Mouse (Mus musculus): Measurements from ENCODE around the gene Rpl41. TPM values are rescaled to one million over a fixed set of nuclear protein-coding genes. Genes with fewer than 3 reads are reported as not detected.
"Not testable (repeated sequence)": the region's sequence is repeated elsewhere in the genome, so short reads cannot be mapped to it uniquely, and the experiment has no call there.

The Rpl41 gene
- polyA plus RNA-seq, 1 experiment from 2014 or later, result 2,716 TPM

GRCm38 (mm10) chr10:128515044-128515443, 34.1 kb downstream of the Rpl41 start:
- ATAC-seq (ENCODE audit: low FRiP score), result no peak

GRCm38 (mm10) chr10:128511761-128512160, 37.3 kb downstream of the Rpl41 start:
- 79% methylated on average over 12 of the region's 12 CpGs for WGBS
- Histone ChIP-seq H3K4me2 (replicated peaks) (no peak overlapping the region), H3K9me3 (replicated peaks) (no peaks in the 10 kb centered on the region), H3K4me3 (no peak overlapping the region), H3K9ac (no peak overlapping the region), H3K27me3 (peaks cover 19% of the 10 kb centered on the region), H3K36me3 (peaks cover 26% of the 10 kb centered on the region), H3K4me1 (no peaks in the 10 kb centered on the region), H3K27ac (no peak overlapping the region)
- no peak for ATAC-seq (ENCODE audit: low FRiP score)

More at GRCm38 (mm10) chr10:128515044-128515443, 34.1 kb downstream of the Rpl41 start:
- peaks cover 41% of the 10 kb centered on the region for H3K36me3 ChIP-seq
- H3K9ac ChIP-seq, result no peak overlapping the region
- H3K27ac ChIP-seq, result no peak overlapping the region
- no peak overlapping the region for H3K4me2 ChIP-seq (replicated peaks)
- no peaks in the 10 kb centered on the region for H3K4me1 ChIP-seq
- no peak overlapping the region for H3K4me3 ChIP-seq
- 88% methylated on average over 4 of the region's 4 CpGs for WGBS
- peaks cover 40% of the 10 kb centered on the region for H3K27me3 ChIP-seq
- no peaks in the 10 kb centered on the region for H3K9me3 ChIP-seq (replicated peaks)

- H3K4me3 ChIP-seq, result no peak overlapping the region
- no peaks in the 10 kb centered on the region for H3K9me3 ChIP-seq (replicated peaks)
- H3K4me1 ChIP-seq, result no peaks in the 10 kb centered on the region
- no peak overlapping the region for H3K27ac ChIP-seq
- ATAC-seq (ENCODE audit: low FRiP score), result no peak
- WGBS, result 91% methylated on average over 9 of the region's 9 CpGs
- no peak overlapping the region for H3K9ac ChIP-seq
- peaks cover 14% of the 10 kb centered on the region for H3K27me3 ChIP-seq
- H3K36me3 ChIP-seq, result peaks cover 20% of the 10 kb centered on the region
- H3K4me2 ChIP-seq (replicated peaks), result no peak overlapping the region
These were observed 37.9 kb downstream of the Rpl41 start for GRCm38 (mm10) chr10:128511189-128511588.

GRCm38 (mm10) chr10:128510301-128510700, 38.8 kb downstream of the Rpl41 start:
- no peaks in the 10 kb centered on the region for H3K9me3 ChIP-seq (replicated peaks)
- H3K4me2 ChIP-seq (replicated peaks), result no peak overlapping the region
- 85% methylated on average over 11 of the region's 11 CpGs for WGBS
- H3K27me3 ChIP-seq, result peaks cover 5% of the 10 kb centered on the region
- H3K4me1 ChIP-seq, result no peaks in the 10 kb centered on the region
- ATAC-seq (ENCODE audit: low FRiP score), result no peak
- peaks cover 15% of the 10 kb centered on the region for H3K36me3 ChIP-seq
- H3K27ac ChIP-seq, result no peak overlapping the region
- no peak overlapping the region for H3K4me3 ChIP-seq
- no peak overlapping the region for H3K9ac ChIP-seq

GRCm38 (mm10) chr10:128509831-128510230, 39.3 kb downstream of the Rpl41 start:
- Histone ChIP-seq H3K36me3 (peaks cover 11% of the 10 kb centered on the region; the same call in 1 of the 2 replicates), H3K27ac (no peak overlapping the region), H3K9me3 (replicated peaks) (no peaks in the 10 kb centered on the region), H3K4me1 (no peaks in the 10 kb centered on the region), H3K9ac (no peak overlapping the region), H3K4me2 (replicated peaks) (no peak overlapping the region), H3K4me3 (no peak overlapping the region), H3K27me3 (peaks cover under 1% of the 10 kb centered on the region; the same call in 1 of the 2 replicates)
- WGBS, result 90% methylated on average over 4 of the region's 4 CpGs
- ATAC-seq (ENCODE audit: low FRiP score), result no peak

GRCm38 (mm10) chr10:128509203-128509602, 39.9 kb downstream of the Rpl41 start:
- no peak for ATAC-seq (ENCODE audit: low FRiP score)

GRCm38 (mm10) chr10:128508260-128508659, 40.8 kb downstream of the Rpl41 start:
- no peak for ATAC-seq (ENCODE audit: low FRiP score)
- H3K4me3 ChIP-seq, result no peak overlapping the region
- H3K4me2 ChIP-seq (replicated peaks), result no peak overlapping the region
- H3K9me3 ChIP-seq (replicated peaks), result no peaks in the 10 kb centered on the region
- H3K4me1 ChIP-seq, result no peaks in the 10 kb centered on the region
- WGBS, result 83% methylated on average over 9 of the region's 9 CpGs
- H3K9ac ChIP-seq, result no peak overlapping the region
- H3K27ac ChIP-seq, result no peak overlapping the region
- H3K27me3 ChIP-seq, result no peaks in the 10 kb centered on the region
- peaks cover 11% of the 10 kb centered on the region; the same call in 1 of the 2 replicates for H3K36me3 ChIP-seq

More at GRCm38 (mm10) chr10:128509203-128509602, 39.9 kb downstream of the Rpl41 start:
- Histone ChIP-seq H3K27me3 (no peaks in the 10 kb centered on the region), H3K4me2 (replicated peaks) (no peak overlapping the region), H3K27ac (no peak overlapping the region), H3K9ac (no peak overlapping the region), H3K36me3 (peaks cover 11% of the 10 kb centered on the region; the same call in 1 of the 2 replicates), H3K9me3 (replicated peaks) (no peaks in the 10 kb centered on the region), H3K4me3 (no peak overlapping the region), H3K4me1 (no peaks in the 10 kb centered on the region)
- 89% methylated on average over 9 of the region's 9 CpGs for WGBS

GRCm38 (mm10) chr10:128505974-128506373, 43.1 kb downstream of the Rpl41 start:
- Histone ChIP-seq H3K27me3 (no peaks in the 10 kb centered on the region), H3K4me1 (no peaks in the 10 kb centered on the region), H3K4me2 (replicated peaks) (no peak overlapping the region), H3K9me3 (replicated peaks) (no peaks in the 10 kb centered on the region), H3K36me3 (peaks cover 11% of the 10 kb centered on the region; the same call in 1 of the 2 replicates), H3K27ac (no peak overlapping the region), H3K9ac (no peak overlapping the region), H3K4me3 (no peak overlapping the region)
- no peak for ATAC-seq (ENCODE audit: low FRiP score)
- 93% methylated on average over 14 of the region's 14 CpGs for WGBS

- ATAC-seq (ENCODE audit: low FRiP score), result not testable (repeated sequence)
- WGBS, result 92% methylated on average over 5 of the region's 5 CpGs
These were observed 43.8 kb downstream of the Rpl41 start for GRCm38 (mm10) chr10:128505371-128505667.

GRCm38 (mm10) chr10:128504641-128505370, 44.3 kb downstream of the Rpl41 start:
- no peak overlapping the region for H3K4me2 ChIP-seq (replicated peaks)
- no peak overlapping the region for H3K4me3 ChIP-seq
- H3K36me3 ChIP-seq, result 0 out of 2 replicates have a peak, but pooled peaks cover 3% of the 10 kb centered on the region
- no peak overlapping the region for H3K27ac ChIP-seq
- H3K9ac ChIP-seq, result no peak overlapping the region; the same call in 1 of the 2 replicates
- 83% methylated on average over 9 of the region's 9 CpGs for WGBS
- H3K27me3 ChIP-seq, result no peaks in the 10 kb centered on the region
- no peak for ATAC-seq (ENCODE audit: low FRiP score)
- H3K4me1 ChIP-seq, result no peaks in the 10 kb centered on the region
- H3K9me3 ChIP-seq (replicated peaks), result no peaks in the 10 kb centered on the region

More at GRCm38 (mm10) chr10:128505371-128505667, 43.8 kb downstream of the Rpl41 start:
- not testable (repeated sequence) for H3K36me3 ChIP-seq; H3K4me3 ChIP-seq; H3K27me3 ChIP-seq; H3K4me1 ChIP-seq; H3K4me2 ChIP-seq (replicated peaks); H3K27ac ChIP-seq; H3K9me3 ChIP-seq (replicated peaks); H3K9ac ChIP-seq

GRCm38 (mm10) chr10:128504012-128504411, 45.1 kb downstream of the Rpl41 start:
- no peak overlapping the region for H3K9ac ChIP-seq
- 90% methylated on average over 3 of the region's 3 CpGs for WGBS
- H3K27ac ChIP-seq, result no peak overlapping the region
- ATAC-seq (ENCODE audit: low FRiP score), result no peak
- no peak overlapping the region for H3K4me2 ChIP-seq (replicated peaks)
- H3K4me3 ChIP-seq, result no peak overlapping the region
- peaks cover 3% of the 10 kb centered on the region; the same call in 1 of the 2 replicates for H3K4me1 ChIP-seq
- no peaks in the 10 kb centered on the region for H3K36me3 ChIP-seq
- H3K9me3 ChIP-seq (replicated peaks), result no peaks in the 10 kb centered on the region
- H3K27me3 ChIP-seq, result no peaks in the 10 kb centered on the region

- Histone ChIP-seq H3K4me3 (no peak overlapping the region), H3K4me2 (replicated peaks) (no peak overlapping the region), H3K27me3 (no peaks in the 10 kb centered on the region), H3K27ac (no peak overlapping the region), H3K9ac (no peak overlapping the region), H3K4me1 (peaks cover 3% of the 10 kb centered on the region; the same call in 1 of the 2 replicates), H3K36me3 (no peaks in the 10 kb centered on the region), H3K9me3 (replicated peaks) (no peaks in the 10 kb centered on the region)
- ATAC-seq (ENCODE audit: low FRiP score), result no peak
- WGBS, result 79% methylated on average over 8 of the region's 8 CpGs
These were observed 45.6 kb downstream of the Rpl41 start for GRCm38 (mm10) chr10:128503532-128503931.

GRCm38 (mm10) chr10:128502341-128502740, 46.8 kb downstream of the Rpl41 start:
- no peak overlapping the region for H3K27ac ChIP-seq
- H3K36me3 ChIP-seq, result no peaks in the 10 kb centered on the region
- H3K27me3 ChIP-seq, result no peaks in the 10 kb centered on the region
- no peak overlapping the region for H3K9ac ChIP-seq
- WGBS, result 78% methylated on average over 5 of the region's 5 CpGs
- no peak for ATAC-seq (ENCODE audit: low FRiP score)
- no peak overlapping the region for H3K4me3 ChIP-seq
- H3K4me2 ChIP-seq (replicated peaks), result no peak overlapping the region
- H3K9me3 ChIP-seq (replicated peaks), result no peaks in the 10 kb centered on the region
- peaks cover 8% of the 10 kb centered on the region; the same call in 1 of the 2 replicates for H3K4me1 ChIP-seq
